Mouse (Mus musculus) liver, embryonic 14 days (tissue): Measurements from ENCODE around the gene Gm21060. TPM values are rescaled to one million over a fixed set of nuclear protein-coding genes. Genes with fewer than 3 reads are reported as not detected.

Source experiments
- polyA plus RNA-seq: library from polyadenylated mRNA; depleted of rRNA; stranded (reverse); fragments of >200 nt; gene quantifications from 2 replicates; pipeline ENCODE4 v1.2.3, GENCODE M21; 2012; rRNA removed

The Gm21060 gene
- polyA plus RNA-seq: not detected in 2 replicates

GRCm38 (mm10) chr19:61296969-61297368, at the start of gene Gm21060:
Gene Gm21060 (minus strand): TSS chr19:61297069.

Other genes starting within 250 kb of the Gm21060 start
- gene Zfp950, start 156.2 kb downstream of the Gm21060 start, polyA plus RNA-seq: 6.1 and 6.9 TPM in 2 replicates
- 0.01 and 0.02 TPM in 2 replicates for gene Gm7102, start 120.8 kb downstream of the Gm21060 start, polyA plus RNA-seq
- gene Gm6020, start 113.2 kb downstream of the Gm21060 start, polyA plus RNA-seq: not detected in 2 replicates
- gene Csf2ra, start 68.6 kb downstream of the Gm21060 start, polyA plus RNA-seq: 19.4 and 24.1 TPM in 2 replicates